Mouse (Mus musculus) lung, postnatal 0 days (tissue): ENCODE measurements around the gene Serpine2.

Experiments used
- CTCF ChIP-seq: IDR thresholded peaks from 2 replicates; pipeline ENCODE4 v1.5.1; 2016; ENCODE audit warnings: antibody characterized with exemption, mild to moderate bottlenecking
- EP300 ChIP-seq: IDR thresholded peaks from 2 replicates; pipeline ENCODE4 v1.6.1; 2016; ENCODE audit warnings: antibody characterized with exemption, mild to moderate bottlenecking, control low read depth

- TF ChIP-seq EP300, result no peak
- TF ChIP-seq CTCF, result no peak
Measured at GRCm38 (mm10) chr1:79882648-79883047, 21.7 kb upstream of the Serpine2 start.
